Comparison of ENCODE assay signal across 8 mouse cellular contexts in genomic region chr2:144268446-144269305, GRCm38 (mm10). TPM values are rescaled to one million over a fixed set of nuclear protein-coding genes. Genes with fewer than 3 reads are reported as not detected.
DNase-seq lines count a peak whose midpoint lies in the region; ATAC-seq lines count a peak whose summit lies in the region.
"Had no signal": no experiment of that assay in that cellular context is flagged by ENCODE, and none has a peak within 500 bp of the region (broad histone marks: within the 10 kb centered on the region; RNA-seq: fewer than 3 reads in every experiment).

No protein-coding gene starts in this region.

- no peaks in the 10 kb centered on the region for H3K27me3 ChIP-seq in neural tube, embryonic 11.5 days (ENCODE audit: control insufficient read depth, insufficient read depth, low read length)
- H3K27me3 ChIP-seq in forebrain, embryonic 13.5 days = no peaks in the 10 kb centered on the region
- H3K27me3 ChIP-seq in liver, embryonic 12.5 days (replicated peaks) = no peaks in the 10 kb centered on the region

- DNase-seq in neural tube, embryonic 11.5 days (ENCODE audit: low spot score) = no peak
- no peak for DNase-seq in neural tube, embryonic 10.5 days (ENCODE audit: extremely low spot score, low spot score)
- DNase-seq in testis, postnatal 10 days (ENCODE audit: low spot score) = no peak
- no peak for DNase-seq in retina, postnatal 1 day
- DNase-seq in gastrocnemius, postnatal 10 days = no peak
- DNase-seq: kidney, adult 8-10 months had no signal

- H3K4me2 ChIP-seq in neural tube, embryonic 11.5 days (ENCODE audit: low read depth) = peak overlapping the region; percentile 76
- H3K4me2 ChIP-seq in forebrain, embryonic 13.5 days = peak overlapping the region; percentile 74
- peak overlapping the region; percentile 86 for H3K4me2 ChIP-seq in liver, embryonic 12.5 days

- peaks cover 11% of the 10 kb centered on the region; the same call in 1 of the 2 replicates for H3K4me1 ChIP-seq in neural tube, embryonic 11.5 days (ENCODE audit: control insufficient read depth, insufficient read depth, low read length)
- H3K4me1 ChIP-seq in forebrain, embryonic 13.5 days = peaks cover 42% of the 10 kb centered on the region
- peaks cover 78% of the 10 kb centered on the region for H3K4me1 ChIP-seq in liver, embryonic 12.5 days

- H3K9me3 ChIP-seq in neural tube, embryonic 11.5 days (ENCODE audit: control insufficient read depth, low read length) = no peaks in the 10 kb centered on the region
- no peaks in the 10 kb centered on the region for H3K9me3 ChIP-seq in forebrain, embryonic 13.5 days (replicated peaks)
- H3K9me3 ChIP-seq in liver, embryonic 12.5 days (replicated peaks) = no peaks in the 10 kb centered on the region

- no peak for ATAC-seq in neural tube, embryonic 11.5 days (ENCODE audit: insufficient read depth, low FRiP score, low TSS enrichment)
- ATAC-seq in forebrain, embryonic 13.5 days = no peak
- no peak for ATAC-seq in liver, embryonic 12.5 days

- no peak overlapping the region for H3K27ac ChIP-seq in neural tube, embryonic 11.5 days (ENCODE audit: low read depth, low read length)
- H3K27ac ChIP-seq in forebrain, embryonic 13.5 days = no peak overlapping the region
- peak overlapping the region; percentile 94 for H3K27ac ChIP-seq in liver, embryonic 12.5 days

- peak overlapping the region; percentile 92 for H3K4me3 ChIP-seq in neural tube, embryonic 11.5 days (ENCODE audit: low read depth, low read length)
- H3K4me3 ChIP-seq in forebrain, embryonic 13.5 days = peak overlapping the region; percentile 91
- H3K4me3 ChIP-seq in liver, embryonic 12.5 days = peak overlapping the region; percentile 93

- H3K36me3 ChIP-seq in neural tube, embryonic 11.5 days (ENCODE audit: control insufficient read depth, insufficient read depth, low read length) = no peaks in the 10 kb centered on the region
- H3K36me3 ChIP-seq in forebrain, embryonic 13.5 days (ENCODE audit: poor library complexity, severe bottlenecking) = no peaks in the 10 kb centered on the region
- peaks cover 64% of the 10 kb centered on the region for H3K36me3 ChIP-seq in liver, embryonic 12.5 days

- H3K9ac ChIP-seq in neural tube, embryonic 11.5 days (ENCODE audit: low read length) = peak overlapping the region; percentile 98
- peak overlapping the region; percentile 98 for H3K9ac ChIP-seq in forebrain, embryonic 13.5 days
- H3K9ac ChIP-seq in liver, embryonic 12.5 days = peak overlapping the region; percentile 97

- WGBS in neural tube, embryonic 11.5 days = 8% methylated on average over 6 of the region's 6 CpGs
- WGBS in forebrain, embryonic 13.5 days = 7% methylated on average over 6 of the region's 6 CpGs
- WGBS in liver, embryonic 12.5 days (ENCODE audit: insufficient replicate concordance) = 4% methylated on average over 6 of the region's 6 CpGs

RNA-seq across cellular contexts. Expression of gene Mgme1, which starts 1.8 kb away (rescaled TPM):
- 16.8 and 17.0 TPM in 2 replicates for polyA plus RNA-seq in neural tube, embryonic 11.5 days (2014; fragmentation: Nextera tagmentation; extraction: Ambion mirVana)
- polyA plus RNA-seq in forebrain, embryonic 13.5 days (2015; fragmentation: Nextera tagmentation; extraction: Ambion mirVana) = 14.9 and 16.6 TPM in 2 replicates
- polyA plus RNA-seq in liver, embryonic 12.5 days (2016; fragmentation: Nextera tagmentation; extraction: Ambion mirVana) = 17.4 and 19.0 TPM in 2 replicates
- total RNA-seq in gastrocnemius, postnatal 10 days (2021) = 1 to 10 TPM; 5.9 to 6.3 TPM

RNA-seq across cellular contexts. Expression of gene Snx5, which starts 2.0 kb away (rescaled TPM):
- polyA plus RNA-seq in neural tube, embryonic 11.5 days (2014; fragmentation: Nextera tagmentation; extraction: Ambion mirVana) = 94.0 and 106 TPM in 2 replicates
- 74.5 and 78.6 TPM in 2 replicates for polyA plus RNA-seq in forebrain, embryonic 13.5 days (2015; fragmentation: Nextera tagmentation; extraction: Ambion mirVana)
- 104 and 107 TPM in 2 replicates for polyA plus RNA-seq in liver, embryonic 12.5 days (2016; fragmentation: Nextera tagmentation; extraction: Ambion mirVana)
- total RNA-seq in gastrocnemius, postnatal 10 days (2021) = 10 to 100 TPM; 64.5 to 79.8 TPM
